Mouse (Mus musculus) thymus, postnatal 10 days (tissue): ENCODE data around the gene 2700049A03Rik.

Experiments used
- DNase-seq, 2 experiments: peaks; one replicate each; pipeline ENCODE4 v3.0.0; 2021; ENCODE audit warnings: low spot score in 2 of 2

The 2700049A03Rik gene

GRCm38 (mm10) chr12:71269367-71269766 is 132.7 kb downstream of the 2700049A03Rik start:
- no peak for DNase-seq

- DNase-seq: no peak
Measured at GRCm38 (mm10) chr12:71271131-71271530, 134.5 kb downstream of the 2700049A03Rik start.

GRCm38 (mm10) chr12:71274519-71275237 is 138.0 kb downstream of the 2700049A03Rik start:
- peak; percentile 39 to 59 for DNase-seq

- no peak for DNase-seq
Measured at GRCm38 (mm10) chr12:71275906-71276595, 139.4 kb downstream of the 2700049A03Rik start.

GRCm38 (mm10) chr12:71279521-71280262 is 143.0 kb downstream of the 2700049A03Rik start:
- no peak for DNase-seq

- DNase-seq: no peak
Measured at GRCm38 (mm10) chr12:71281201-71281768, 144.6 kb downstream of the 2700049A03Rik start.

GRCm38 (mm10) chr12:71285399-71285798 is 148.8 kb downstream of the 2700049A03Rik start:
- no peak for DNase-seq

- no peak for DNase-seq
Measured at GRCm38 (mm10) chr12:71290460-71290859, 153.8 kb downstream of the 2700049A03Rik start.
